Mouse (Mus musculus): ENCODE results near the gene Krt88. TPM values are rescaled to one million over a fixed set of nuclear protein-coding genes. Genes with fewer than 3 reads are reported as not detected.

The Krt88 gene
- polyA plus RNA-seq, 1 experiment = not detected

- peak; percentile 76 for DNase-seq
These were observed 5.7 kb downstream of the Krt88 start for GRCm38 (mm10) chr15:101453093-101453736.

GRCm38 (mm10) chr15:101454774-101455173 lies 7.2 kb downstream of the Krt88 start:
- WGBS = 92% methylated on average over 8 of the region's 8 CpGs
- Histone ChIP-seq H3K4me1 (replicated peaks; ENCODE audit: control insufficient read depth, insufficient read depth, low read length) (no peaks in the 10 kb centered on the region), H3K4me3 (ENCODE audit: control insufficient read depth, insufficient read depth, low read length) (no peak overlapping the region), H3K36me3 (ENCODE audit: control insufficient read depth, insufficient read depth, low read length) (no peaks in the 10 kb centered on the region), H3K27ac (ENCODE audit: control insufficient read depth, insufficient read depth, low read length) (no peak overlapping the region), H3K27me3 (ENCODE audit: control insufficient read depth, insufficient read depth, low read length) (no peaks in the 10 kb centered on the region)
- TF ChIP-seq CTCF (IDR thresholded peaks at IDR 0.05; ENCODE audit: borderline replicate concordance, control insufficient read depth, extremely low read depth, insufficient read depth, low read length, poor library complexity) (no peak), POLR2A (IDR thresholded peaks at IDR 0.05; ENCODE audit: control insufficient read depth, extremely low read depth, insufficient read depth, low read length, poor library complexity) (no peak)
- no peak for DNase-seq

More at GRCm38 (mm10) chr15:101453093-101453736, 5.7 kb downstream of the Krt88 start:
- TF ChIP-seq CTCF (IDR thresholded peaks at IDR 0.05; ENCODE audit: borderline replicate concordance, control insufficient read depth, extremely low read depth, insufficient read depth, low read length, poor library complexity) = peak; percentile 84; the same call in 1 of the 2 replicates
- no peak for TF ChIP-seq POLR2A (IDR thresholded peaks at IDR 0.05; ENCODE audit: control insufficient read depth, extremely low read depth, insufficient read depth, low read length, poor library complexity)
- Histone ChIP-seq H3K36me3 (ENCODE audit: control insufficient read depth, insufficient read depth, low read length) (no peaks in the 10 kb centered on the region), H3K27ac (ENCODE audit: control insufficient read depth, insufficient read depth, low read length) (no peak overlapping the region), H3K27me3 (ENCODE audit: control insufficient read depth, insufficient read depth, low read length) (no peaks in the 10 kb centered on the region), H3K4me3 (ENCODE audit: control insufficient read depth, insufficient read depth, low read length) (no peak overlapping the region), H3K4me1 (replicated peaks; ENCODE audit: control insufficient read depth, insufficient read depth, low read length) (no peaks in the 10 kb centered on the region)
- 10% methylated on average over 13 of the region's 13 CpGs for WGBS

- WGBS = 96% methylated on average over 2 of the region's 2 CpGs
These were observed 7.7 kb downstream of the Krt88 start for GRCm38 (mm10) chr15:101455292-101455691.

GRCm38 (mm10) chr15:101455891-101456290 lies 8.3 kb downstream of the Krt88 start:
- Histone ChIP-seq H3K36me3 (ENCODE audit: control insufficient read depth, insufficient read depth, low read length) (no peaks in the 10 kb centered on the region), H3K4me1 (replicated peaks; ENCODE audit: control insufficient read depth, insufficient read depth, low read length) (no peaks in the 10 kb centered on the region), H3K27ac (ENCODE audit: control insufficient read depth, insufficient read depth, low read length) (no peak overlapping the region), H3K4me3 (ENCODE audit: control insufficient read depth, insufficient read depth, low read length) (no peak overlapping the region), H3K27me3 (ENCODE audit: control insufficient read depth, insufficient read depth, low read length) (no peaks in the 10 kb centered on the region)
- WGBS = 91% methylated on average over 6 of the region's 6 CpGs
- DNase-seq = no peak
- TF ChIP-seq CTCF (IDR thresholded peaks at IDR 0.05; ENCODE audit: borderline replicate concordance, control insufficient read depth, extremely low read depth, insufficient read depth, low read length, poor library complexity) = no peak
- TF ChIP-seq POLR2A (IDR thresholded peaks at IDR 0.05; ENCODE audit: control insufficient read depth, extremely low read depth, insufficient read depth, low read length, poor library complexity) = no peak

More at GRCm38 (mm10) chr15:101455292-101455691, 7.7 kb downstream of the Krt88 start:
- Histone ChIP-seq H3K4me1 (replicated peaks; ENCODE audit: control insufficient read depth, insufficient read depth, low read length) (no peaks in the 10 kb centered on the region), H3K27me3 (ENCODE audit: control insufficient read depth, insufficient read depth, low read length) (no peaks in the 10 kb centered on the region), H3K4me3 (ENCODE audit: control insufficient read depth, insufficient read depth, low read length) (no peak overlapping the region), H3K27ac (ENCODE audit: control insufficient read depth, insufficient read depth, low read length) (no peak overlapping the region), H3K36me3 (ENCODE audit: control insufficient read depth, insufficient read depth, low read length) (no peaks in the 10 kb centered on the region)
- TF ChIP-seq POLR2A (IDR thresholded peaks at IDR 0.05; ENCODE audit: control insufficient read depth, extremely low read depth, insufficient read depth, low read length, poor library complexity) (no peak), CTCF (IDR thresholded peaks at IDR 0.05; ENCODE audit: borderline replicate concordance, control insufficient read depth, extremely low read depth, insufficient read depth, low read length, poor library complexity) (no peak)
- no peak for DNase-seq

DNA sequence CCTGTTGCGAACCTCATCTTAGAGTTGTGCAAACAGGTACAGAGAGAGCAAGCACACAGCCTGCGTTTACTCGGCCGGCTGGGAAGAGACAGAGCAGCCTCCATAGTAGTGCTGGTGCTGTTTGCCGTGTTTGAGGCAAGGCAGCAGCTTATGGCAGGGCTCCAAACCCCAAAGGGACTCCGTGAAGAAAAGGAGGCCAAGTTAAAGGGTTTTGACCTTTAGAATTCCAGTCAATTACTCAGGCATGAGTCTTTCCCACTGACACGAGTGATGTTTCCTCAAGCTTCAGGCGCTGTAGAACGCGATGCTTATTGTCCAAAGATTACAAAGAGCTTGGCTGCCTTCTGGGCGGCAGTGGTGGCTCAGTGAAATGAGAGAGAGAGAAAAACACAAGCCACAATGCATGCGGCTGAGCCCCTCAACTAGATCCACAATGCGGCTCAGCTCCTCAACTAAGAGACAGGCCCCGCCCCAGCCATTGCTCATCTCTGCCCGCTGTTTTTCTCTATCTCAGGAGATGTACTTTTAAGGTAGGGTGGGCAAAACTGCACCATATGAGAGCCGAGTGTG lies 10.9 kb downstream of the Krt88 start:
- no peaks in the 10 kb centered on the region for H3K36me3 ChIP-seq (ENCODE audit: control insufficient read depth, insufficient read depth, low read length)
- H3K4me1 ChIP-seq (replicated peaks; ENCODE audit: control insufficient read depth, insufficient read depth, low read length) = no peaks in the 10 kb centered on the region
- no peak overlapping the region for H3K4me3 ChIP-seq (ENCODE audit: control insufficient read depth, insufficient read depth, low read length)
- DNase-seq = no peak
- no peak for TF ChIP-seq CTCF (IDR thresholded peaks at IDR 0.05; ENCODE audit: borderline replicate concordance, control insufficient read depth, extremely low read depth, insufficient read depth, low read length, poor library complexity)
- no peak for TF ChIP-seq POLR2A (IDR thresholded peaks at IDR 0.05; ENCODE audit: control insufficient read depth, extremely low read depth, insufficient read depth, low read length, poor library complexity)
- no peak overlapping the region for H3K27ac ChIP-seq (ENCODE audit: control insufficient read depth, insufficient read depth, low read length)
- WGBS = 84% methylated on average over 16 of the region's 16 CpGs
- H3K27me3 ChIP-seq (ENCODE audit: control insufficient read depth, insufficient read depth, low read length) = no peaks in the 10 kb centered on the region

- DNase-seq = peak; percentile 24
- H3K27ac ChIP-seq (ENCODE audit: control insufficient read depth, insufficient read depth, low read length) = no peak overlapping the region
- no peaks in the 10 kb centered on the region for H3K4me1 ChIP-seq (replicated peaks; ENCODE audit: control insufficient read depth, insufficient read depth, low read length)
- H3K36me3 ChIP-seq (ENCODE audit: control insufficient read depth, insufficient read depth, low read length) = no peaks in the 10 kb centered on the region
- no peaks in the 10 kb centered on the region for H3K27me3 ChIP-seq (ENCODE audit: control insufficient read depth, insufficient read depth, low read length)
- H3K4me3 ChIP-seq (ENCODE audit: control insufficient read depth, insufficient read depth, low read length) = no peak overlapping the region
- WGBS = 83% methylated on average over 14 of the region's 14 CpGs
- no peak for TF ChIP-seq POLR2A (IDR thresholded peaks at IDR 0.05; ENCODE audit: control insufficient read depth, extremely low read depth, insufficient read depth, low read length, poor library complexity)
- no peak for TF ChIP-seq CTCF (IDR thresholded peaks at IDR 0.05; ENCODE audit: borderline replicate concordance, control insufficient read depth, extremely low read depth, insufficient read depth, low read length, poor library complexity)
These were observed 11.7 kb downstream of the Krt88 start for GRCm38 (mm10) chr15:101459283-101459682.
